Mouse (Mus musculus) limb, embryonic 11.5 days (tissue): ENCODE measurements around the gene Ankrd12. TPM values are rescaled to one million over a fixed set of nuclear protein-coding genes. Genes with fewer than 3 reads are reported as not detected.

Experiments used
- ATAC-seq: fragments of 200-750 bp; cut with Nextera tagmentation; 2 replicates; pipeline ENCODE4 v1.8.0; 2017; ENCODE audit warnings: low read depth; ENCODE audit not compliant: insufficient number of reproducible peaks, low FRiP score, low TSS enrichment
- DNase-seq: peaks from one replicate; pipeline ENCODE4 v3.0.0-alpha.2; 2015; ENCODE audit warnings: low spot score
- H3K27ac ChIP-seq: fragments of 300-500 bp; sonication (generic); replicated peaks from 2 replicates; pipeline ENCODE4 v1.5.1; 2014; ENCODE audit warnings: low read depth, mild to moderate bottlenecking, low read length
- H3K27me3 ChIP-seq: fragments of 300-500 bp; sonication (generic); 2 replicates; pipeline ENCODE4 v1.6.1; 2014; ENCODE audit warnings: mild to moderate bottlenecking, low read length, mixed read lengths; ENCODE audit not compliant: control insufficient read depth, insufficient read depth
- H3K36me3 ChIP-seq: fragments of 300-500 bp; sonication (generic); 2 replicates; pipeline ENCODE4 v1.6.1; 2014; ENCODE audit warnings: mild to moderate bottlenecking, low read length, moderate library complexity, mixed read lengths; ENCODE audit not compliant: control insufficient read depth, insufficient read depth
- H3K4me1 ChIP-seq: fragments of 300-500 bp; sonication (generic); 2 replicates; pipeline ENCODE4 v1.6.1; 2014; ENCODE audit warnings: low read length, mixed read lengths; ENCODE audit not compliant: control insufficient read depth, insufficient read depth
- H3K4me2 ChIP-seq: fragments of 300-500 bp; sonication (generic); 2 replicates; pipeline ENCODE4 v1.6.1; 2014; ENCODE audit warnings: low read depth, mild to moderate bottlenecking, moderate library complexity; ENCODE audit not compliant: severe bottlenecking
- H3K4me3 ChIP-seq: fragments of 300-500 bp; sonication (generic); 2 replicates; pipeline ENCODE4 v1.5.1; 2014; ENCODE audit warnings: low read depth, low read length
- H3K9ac ChIP-seq: fragments of 300-500 bp; sonication (generic); 2 replicates; pipeline ENCODE4 v1.6.1; 2014; ENCODE audit warnings: mild to moderate bottlenecking, low read length
- H3K9me3 ChIP-seq: fragments of 300-500 bp; sonication (generic); 2 replicates; pipeline ENCODE4 v1.6.1; 2016; ENCODE audit warnings: low read length; ENCODE audit not compliant: control insufficient read depth
- WGBS: fragments of 180-500 bp; shearing (Covaris S2); extraction: QIAGEN DNeasy Blood & Tissue Kit; methylation state at CpG from one replicate; pipeline ENCODE4 v1.1.7; 2014; 5-methylcytosine and 5-hydroxymethylcytosine counted together
- polyA plus RNA-seq: library from polyadenylated mRNA; unstranded; fragments of >200 nt; fragmentation: Nextera tagmentation; extraction: Ambion mirVana; gene quantifications from 2 replicates; pipeline ENCODE4 v1.2.1, GENCODE M21; 2014

Gene Ankrd12
- polyA plus RNA-seq, result 21.5 and 24.5 TPM in 2 replicates

- H3K9me3 ChIP-seq, result no peaks in the 10 kb centered on the region
- no peaks in the 10 kb centered on the region for H3K4me1 ChIP-seq
- peak within 1 kb of the TSS; percentile 68 for H3K27ac ChIP-seq
- 3% methylated on average over 53 of the region's 53 CpGs for WGBS
- ATAC-seq (peak; percentile 94), DNase-seq (peak; percentile 93)
- peak within 1 kb of the TSS; percentile 89 for H3K4me2 ChIP-seq
- H3K27me3 ChIP-seq, result no peaks in the 10 kb centered on the region
- H3K4me3 ChIP-seq, result peak within 1 kb of the TSS; percentile 77
- no peaks in the 10 kb centered on the region for H3K36me3 ChIP-seq
- H3K9ac ChIP-seq, result peak within 1 kb of the TSS; percentile 70
Observed at GRCm38 (mm10) chr17:66076934-66077333, at the start of gene Ankrd12. Ankrd12 (minus strand) TSS chr17:66077089.

GRCm38 (mm10) chr17:66125211-66125610, 48.3 kb upstream of the Ankrd12 start:
- Histone ChIP-seq H3K9me3 (no peaks in the 10 kb centered on the region), H3K4me1 (no peaks in the 10 kb centered on the region), H3K4me2 (no peak overlapping the region), H3K4me3 (no peak overlapping the region), H3K9ac (no peak overlapping the region), H3K27me3 (no peaks in the 10 kb centered on the region), H3K27ac (0 out of 2 replicates have a peak overlapping the region, but pooled peaks have one; percentile 10), H3K36me3 (peaks cover 6% of the 10 kb centered on the region; the same call in 1 of the 2 replicates)
- 57% methylated on average over 5 of the region's 5 CpGs for WGBS
- ATAC-seq (no peak), DNase-seq (peak; percentile 24)

- Histone ChIP-seq H3K4me1 (no peaks in the 10 kb centered on the region), H3K4me3 (peak overlapping the region; percentile 76), H3K4me2 (peak overlapping the region; percentile 59), H3K9me3 (no peaks in the 10 kb centered on the region), H3K27ac (peak overlapping the region; percentile 83), H3K36me3 (peaks cover 6% of the 10 kb centered on the region; the same call in 1 of the 2 replicates), H3K27me3 (no peaks in the 10 kb centered on the region), H3K9ac (peak overlapping the region; percentile 67)
- WGBS, result 2% methylated on average over 20 of the region's 20 CpGs
- ATAC-seq (peak; percentile 10; the same call in 1 of the 2 replicates), DNase-seq (peak; percentile 65)
Observed at GRCm38 (mm10) chr17:66123816-66124610, 47.1 kb upstream of the Ankrd12 start.

- peak within 1 kb of the TSS; percentile 83 for H3K27ac ChIP-seq
Observed at GRCm38 (mm10) chr17:66123066-66123815, 46.4 kb upstream of the Ankrd12 start, which contains the start of gene Ddx11. Ddx11 (plus strand) TSS chr17:66123520.

GRCm38 (mm10) chr17:66120701-66121100, 43.8 kb upstream of the Ankrd12 start:
- DNase-seq (no peak), ATAC-seq (no peak)
- H3K9me3 ChIP-seq, result no peaks in the 10 kb centered on the region
- H3K36me3 ChIP-seq, result peaks cover 8% of the 10 kb centered on the region
- 71% methylated on average over 1 of the region's 1 CpGs for WGBS
- no peak overlapping the region for H3K27ac ChIP-seq
- H3K9ac ChIP-seq, result no peak overlapping the region
- no peaks in the 10 kb centered on the region for H3K27me3 ChIP-seq
- H3K4me1 ChIP-seq, result no peaks in the 10 kb centered on the region
- H3K4me2 ChIP-seq, result no peak overlapping the region
- H3K4me3 ChIP-seq, result no peak overlapping the region

More at GRCm38 (mm10) chr17:66123066-66123815, 46.4 kb upstream of the Ankrd12 start, which contains the start of gene Ddx11:
- H3K4me1 ChIP-seq, result no peaks in the 10 kb centered on the region
- ATAC-seq, result peak; percentile 86
- H3K9ac ChIP-seq, result peak within 1 kb of the TSS; percentile 67
- H3K36me3 ChIP-seq, result peaks cover 7% of the 10 kb centered on the region
- peak within 1 kb of the TSS; percentile 76 for H3K4me3 ChIP-seq
- peak; percentile 96 for DNase-seq
- H3K4me2 ChIP-seq, result peak within 1 kb of the TSS; percentile 59
- WGBS, result 7% methylated on average over 45 of the region's 45 CpGs
- no peaks in the 10 kb centered on the region for H3K9me3 ChIP-seq
- no peaks in the 10 kb centered on the region for H3K27me3 ChIP-seq

GRCm38 (mm10) chr17:66118991-66119390, 42.1 kb upstream of the Ankrd12 start:
- ATAC-seq (no peak), DNase-seq (no peak)
- Histone ChIP-seq H3K4me2 (no peak overlapping the region), H3K36me3 (peaks cover 15% of the 10 kb centered on the region), H3K27ac (no peak overlapping the region), H3K9ac (no peak overlapping the region), H3K4me3 (no peak overlapping the region), H3K9me3 (no peaks in the 10 kb centered on the region), H3K4me1 (no peaks in the 10 kb centered on the region), H3K27me3 (no peaks in the 10 kb centered on the region)
- 88% methylated on average over 8 of the region's 8 CpGs for WGBS

- H3K9ac ChIP-seq, result no peak overlapping the region
- ATAC-seq (no peak), DNase-seq (no peak)
- H3K27ac ChIP-seq, result no peak overlapping the region
- peak overlapping the region; percentile 49 for H3K4me2 ChIP-seq
- H3K4me3 ChIP-seq, result peak overlapping the region; percentile 81
- H3K4me1 ChIP-seq, result peaks cover 5% of the 10 kb centered on the region; the same call in 1 of the 2 replicates
- no peaks in the 10 kb centered on the region for H3K9me3 ChIP-seq
- H3K36me3 ChIP-seq, result peaks cover 12% of the 10 kb centered on the region; the same call in 1 of the 2 replicates
- H3K27me3 ChIP-seq, result no peaks in the 10 kb centered on the region
- 54% methylated on average over 4 of the region's 4 CpGs for WGBS
Observed at GRCm38 (mm10) chr17:66112166-66112565, 35.3 kb upstream of the Ankrd12 start.

GRCm38 (mm10) chr17:66111402-66111959, 34.6 kb upstream of the Ankrd12 start, which contains the start of gene Washc1:
Washc1 (plus strand) TSS chr17:66111545.
- peaks cover 5% of the 10 kb centered on the region; the same call in 1 of the 2 replicates for H3K4me1 ChIP-seq
- H3K9ac ChIP-seq, result peak within 1 kb of the TSS; percentile 70
- peak within 1 kb of the TSS; percentile 49 for H3K4me2 ChIP-seq
- H3K4me3 ChIP-seq, result peak within 1 kb of the TSS; percentile 81
- H3K36me3 ChIP-seq, result peaks cover 12% of the 10 kb centered on the region; the same call in 1 of the 2 replicates
- H3K9me3 ChIP-seq, result no peaks in the 10 kb centered on the region
- H3K27ac ChIP-seq, result no peak within 1 kb of the TSS
- ATAC-seq, result peak; percentile 96
- peak; percentile 96 for DNase-seq
- 1% methylated on average over 32 of the region's 41 CpGs for WGBS
- no peaks in the 10 kb centered on the region for H3K27me3 ChIP-seq
